Mouse (Mus musculus) bone marrow, adult 2 months (tissue): ENCODE measurements around the gene Gsn. TPM values are rescaled to one million over a fixed set of nuclear protein-coding genes. Genes with fewer than 3 reads are reported as not detected.

ENCODE experiments used
- H3K27ac ChIP-seq: fragments of 200-500 bp; 2 replicates; pipeline ENCODE4 v1.5.1; 2012; ENCODE audit warnings: low read depth, mild to moderate bottlenecking, control low read depth, inconsistent platforms, low read length; ENCODE audit not compliant: control insufficient read depth, poor library complexity, insufficient read depth
- H3K4me1 ChIP-seq: fragments of 200-500 bp; 2 replicates; pipeline ENCODE4 v1.6.1; 2011; ENCODE audit warnings: low read length; ENCODE audit not compliant: control insufficient read depth, insufficient read depth
- H3K4me3 ChIP-seq: fragments of 200-500 bp; replicated peaks from 2 replicates; pipeline ENCODE3; 2011; ENCODE audit warnings: mild to moderate bottlenecking, low read depth, low read length, control low read depth; ENCODE audit not compliant: control insufficient read depth
- CTCF ChIP-seq: fragments of 200-500 bp; IDR thresholded peaks from 2 replicates; pipeline ENCODE4 v1.5.1; 2011; ENCODE audit warnings: low read length, control low read depth; ENCODE audit not compliant: control insufficient read depth, insufficient read depth
- POLR2A ChIP-seq: fragments of 200-500 bp; IDR thresholded peaks from 2 replicates; pipeline ENCODE4 v1.6.1; 2011; ENCODE audit warnings: low read depth, mild to moderate bottlenecking, control low read depth, low read length, borderline replicate concordance; ENCODE audit not compliant: control insufficient read depth
- WGBS: fragments of 180-500 bp; shearing (Covaris S2); methylation state at CpG from one replicate; pipeline ENCODE4 v1.1.7; 2018; 5-methylcytosine and 5-hydroxymethylcytosine counted together
- polyA plus RNA-seq: library from polyadenylated mRNA; stranded (reverse); fragments of >200 nt; gene quantifications from 2 replicates; pipeline ENCODE4 v1.2.4, GENCODE M21; 2011; ENCODE audit warnings: low replicate concordance; ENCODE audit not compliant: missing spikeins, insufficient read depth, insufficient read length

Gene Gsn
- polyA plus RNA-seq, 1 experiment: 94.8 TPM

DNA sequence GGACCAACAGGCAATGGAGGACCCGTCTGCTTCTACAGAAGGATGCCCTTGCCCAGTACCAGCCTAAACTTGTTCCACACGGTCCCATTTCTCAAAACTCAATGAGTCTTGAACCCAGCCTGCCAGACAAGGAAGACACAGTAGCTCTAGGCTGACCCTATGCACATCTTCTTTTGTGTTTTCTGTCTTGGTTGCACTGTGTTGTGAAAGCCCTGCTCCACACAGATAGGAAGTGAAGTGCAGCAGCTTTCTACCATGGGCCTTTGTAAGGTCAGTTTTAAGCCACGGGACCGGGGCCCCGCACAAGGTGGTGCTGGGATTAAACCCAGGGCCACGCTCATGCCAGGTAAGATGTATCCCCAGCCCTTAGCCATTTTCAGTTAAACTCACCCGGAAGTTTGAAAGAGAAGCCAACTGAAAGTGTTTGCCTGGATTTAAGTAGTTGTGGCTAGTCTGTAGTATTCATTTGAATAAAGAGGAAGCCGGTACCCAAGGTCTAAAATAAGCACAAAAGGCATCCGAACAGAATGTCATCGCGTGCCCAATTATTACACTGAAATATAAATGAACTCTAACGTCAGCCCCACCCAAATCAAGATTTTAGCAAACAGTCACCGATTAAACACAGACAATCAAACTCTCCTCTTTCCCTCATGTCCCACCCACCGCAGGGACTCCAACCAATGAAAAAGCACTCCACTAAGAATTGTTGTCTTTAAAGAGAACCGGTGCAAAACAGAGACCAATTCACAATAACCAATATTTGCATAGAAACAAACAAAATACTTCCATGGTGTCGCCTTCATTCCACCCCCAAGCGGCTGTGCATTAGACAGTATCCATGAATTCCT lies 23.4 kb upstream of the Gsn start:
- Histone ChIP-seq H3K27ac (peak overlapping the region; percentile 92), H3K4me1 (peaks cover 7% of the 10 kb centered on the region), H3K4me3 (peak overlapping the region; percentile 39)
- TF ChIP-seq CTCF: no peak
- WGBS: 17% methylated on average over 17 of the region's 17 CpGs

DNA sequence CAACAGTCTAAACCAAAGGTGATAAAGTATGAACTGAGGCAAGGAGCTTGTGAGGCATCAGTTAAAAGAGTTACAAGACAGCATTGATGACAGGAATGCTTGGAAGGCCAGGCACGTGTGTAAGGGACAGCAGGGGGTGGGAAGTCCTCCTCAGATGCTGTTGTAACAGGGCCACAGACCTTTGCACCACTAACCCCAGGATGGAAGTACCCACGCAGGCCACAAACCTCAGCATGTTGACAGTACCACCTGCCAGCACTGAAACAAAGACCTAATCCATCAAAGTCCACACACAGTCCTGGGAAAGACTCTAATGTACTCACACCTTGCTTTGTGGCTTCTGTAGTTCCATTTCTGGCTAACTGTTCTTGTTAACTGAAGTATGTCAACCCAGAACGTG lies 22.3 kb upstream of the Gsn start:
- 24% methylated on average over 3 of the region's 3 CpGs for WGBS
- TF ChIP-seq CTCF: no peak
- TF ChIP-seq POLR2A: no peak
- no peak overlapping the region for H3K4me3 ChIP-seq
- peaks cover 7% of the 10 kb centered on the region for H3K4me1 ChIP-seq
- no peak overlapping the region for H3K27ac ChIP-seq

DNA sequence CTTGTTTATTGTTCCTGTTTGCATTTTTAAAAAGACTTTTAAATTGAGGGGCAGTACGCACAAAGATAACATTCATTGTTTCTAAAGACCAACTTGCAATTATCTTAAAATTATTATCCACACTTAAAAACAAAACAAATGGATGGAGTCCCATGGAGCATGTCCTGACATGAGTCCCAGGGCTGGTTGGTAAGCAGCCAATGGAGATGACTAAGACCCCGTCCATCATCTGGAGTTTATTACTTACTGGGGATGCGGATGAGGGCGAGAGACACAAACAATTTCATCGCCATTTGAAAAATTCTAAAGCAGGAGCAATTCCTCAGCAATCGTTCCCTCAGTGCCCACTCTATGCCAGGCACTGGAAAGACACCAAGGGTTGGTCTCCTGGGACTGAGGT lies 21.2 kb upstream of the Gsn start:
- Histone ChIP-seq H3K27ac (no peak overlapping the region), H3K4me3 (no peak overlapping the region), H3K4me1 (peaks cover 12% of the 10 kb centered on the region)
- no peak for TF ChIP-seq CTCF
- TF ChIP-seq POLR2A: no peak
- WGBS: 83% methylated on average over 6 of the region's 6 CpGs

DNA sequence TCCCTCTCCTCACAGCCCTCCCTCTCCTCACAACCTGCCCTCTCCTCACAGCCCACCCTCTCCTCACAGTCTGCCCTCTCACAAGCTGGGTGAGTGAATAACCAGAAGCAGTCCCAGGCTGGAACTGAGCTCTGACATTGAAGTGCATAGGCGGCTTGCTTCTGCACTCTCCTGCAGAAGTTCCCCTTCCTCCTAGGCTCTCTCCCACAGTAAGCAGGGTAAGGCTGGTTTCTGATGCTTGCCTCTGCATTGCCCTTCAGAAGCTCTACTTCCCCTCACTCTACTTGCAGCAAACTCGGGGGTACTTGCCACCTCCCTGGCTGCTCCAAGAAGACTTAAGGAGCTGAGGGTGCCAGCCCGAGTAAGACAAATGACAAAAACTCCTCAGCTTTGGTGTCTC lies 11.9 kb upstream of the Gsn start:
- H3K4me1 ChIP-seq: peaks cover 6% of the 10 kb centered on the region; the same call in 1 of the 2 replicates
- H3K4me3 ChIP-seq: no peak overlapping the region
- WGBS: 2% methylated on average over 3 of the region's 3 CpGs
- H3K27ac ChIP-seq: no peak overlapping the region
- TF ChIP-seq CTCF (no peak), POLR2A (no peak)

DNA sequence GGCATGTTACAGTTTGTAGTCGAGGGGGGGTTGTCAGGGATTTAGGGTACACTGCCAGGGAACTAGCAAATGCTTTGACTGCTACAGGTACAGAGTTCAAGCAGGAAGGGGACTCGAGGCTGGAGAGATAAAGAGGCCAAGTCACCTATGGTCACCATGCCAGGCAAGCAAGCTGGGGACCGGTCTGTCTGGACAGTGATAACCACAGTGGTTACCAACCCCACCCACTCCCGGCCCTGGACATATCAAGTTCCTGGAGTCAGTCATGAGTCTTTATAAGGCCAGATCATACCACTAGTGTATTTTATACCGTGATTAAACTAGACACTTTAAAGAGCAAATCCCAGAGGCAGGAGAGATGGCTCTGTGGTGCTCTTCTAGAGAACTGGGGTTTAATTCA lies 8.4 kb upstream of the Gsn start:
- WGBS: 52% methylated on average over 5 of the region's 5 CpGs
- Histone ChIP-seq H3K4me1 (no peaks in the 10 kb centered on the region; the same call in 1 of the 2 replicates), H3K27ac (no peak overlapping the region), H3K4me3 (no peak overlapping the region)
- TF ChIP-seq CTCF: no peak
- no peak for TF ChIP-seq POLR2A

DNA sequence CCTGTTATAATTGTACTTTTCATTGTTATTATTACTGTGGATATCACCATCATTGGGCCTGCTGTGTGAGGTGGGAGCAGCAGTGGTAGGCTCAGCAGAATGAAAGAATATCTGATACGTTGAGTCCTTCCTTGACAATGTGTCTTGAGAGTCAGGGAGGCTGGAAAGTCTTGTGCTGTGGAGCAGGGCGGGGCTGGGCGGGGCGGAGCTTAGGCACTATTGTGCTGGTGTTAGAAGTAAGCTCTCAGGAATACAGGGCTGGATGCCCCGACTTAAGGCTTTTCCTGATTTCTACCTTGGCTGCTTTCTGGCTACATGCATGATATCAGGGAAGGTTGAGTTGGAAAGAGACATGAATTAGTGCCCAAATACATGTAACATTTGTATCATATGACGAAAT lies 3.4 kb upstream of the Gsn start:
- H3K4me1 ChIP-seq: peaks cover 5% of the 10 kb centered on the region; the same call in 1 of the 2 replicates
- TF ChIP-seq POLR2A: no peak
- TF ChIP-seq CTCF: no peak
- H3K27ac ChIP-seq: no peak overlapping the region
- no peak overlapping the region for H3K4me3 ChIP-seq
- WGBS: 80% methylated on average over 6 of the region's 6 CpGs

DNA sequence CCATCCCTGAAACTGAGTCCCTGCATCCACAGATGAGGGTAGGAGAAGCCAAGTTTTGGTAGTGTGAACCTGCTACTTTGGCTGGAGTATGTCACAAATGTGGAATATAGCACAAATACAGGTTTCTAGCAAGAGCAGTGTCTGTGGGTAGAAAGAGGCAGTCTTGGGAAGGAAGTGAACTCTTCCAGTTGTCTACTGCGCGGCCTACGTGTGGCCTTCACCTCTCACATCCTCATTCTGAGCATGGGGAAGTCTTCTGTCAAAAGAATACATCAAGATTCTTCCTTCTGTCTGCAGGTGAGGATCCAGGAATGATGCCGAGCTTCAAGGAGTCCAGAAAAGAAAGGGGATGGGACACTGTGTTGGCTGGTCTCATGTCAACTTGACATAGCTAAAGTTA lies 2.4 kb upstream of the Gsn start:
- TF ChIP-seq POLR2A (no peak), CTCF (no peak)
- no peak overlapping the region for H3K4me3 ChIP-seq
- H3K27ac ChIP-seq: no peak overlapping the region
- WGBS: 34% methylated on average over 4 of the region's 4 CpGs
- peaks cover 10% of the 10 kb centered on the region for H3K4me1 ChIP-seq

DNA sequence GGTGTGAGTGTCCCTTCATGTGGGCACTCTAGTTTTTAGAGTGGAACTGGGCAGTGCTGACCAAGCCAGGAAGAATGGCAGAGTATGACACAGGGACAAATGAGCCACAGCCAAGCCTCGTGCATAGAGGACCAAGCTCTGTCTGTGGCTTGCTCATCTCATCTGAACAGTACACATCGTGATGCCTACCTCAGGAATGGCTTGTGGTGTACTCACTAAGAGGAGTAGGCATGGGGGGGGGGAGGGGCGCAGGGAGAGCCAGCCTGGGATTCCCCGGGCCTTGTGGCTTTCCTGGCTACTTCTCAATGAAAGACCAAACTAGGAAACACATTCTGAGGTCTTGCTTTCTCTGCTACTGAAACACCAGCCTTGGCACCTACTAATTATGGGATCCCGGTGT lies 1.2 kb upstream of the Gsn start:
- WGBS: 55% methylated on average over 5 of the region's 5 CpGs
- TF ChIP-seq CTCF: no peak
- no peak for TF ChIP-seq POLR2A
- no peak overlapping the region for H3K27ac ChIP-seq
- peaks cover 11% of the 10 kb centered on the region for H3K4me1 ChIP-seq
- H3K4me3 ChIP-seq: no peak overlapping the region
